Mouse (Mus musculus): ENCODE results near the gene Il12rb1.

Gene Il12rb1

DNA sequence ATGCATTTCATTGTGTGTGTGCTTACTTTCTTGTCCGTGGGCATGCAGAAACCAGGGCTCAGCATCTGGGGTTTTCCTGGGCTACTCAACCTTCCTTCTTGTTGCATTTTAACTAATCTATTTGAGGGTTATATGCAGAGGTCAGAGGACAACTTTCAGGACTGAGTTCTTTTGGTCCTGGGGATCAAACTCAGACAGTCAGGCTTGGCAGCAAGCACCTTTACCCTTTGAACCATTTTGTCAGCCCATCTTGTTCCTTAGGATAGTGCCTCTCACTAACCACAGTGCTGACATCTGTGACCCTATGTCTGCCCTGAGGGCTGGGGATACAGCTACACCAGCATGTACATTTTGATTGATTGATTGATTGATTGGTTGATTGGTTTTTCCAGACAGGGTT lies 19.5 kb downstream of the Il12rb1 start:
- no peak for DNase-seq (ENCODE audit: low spot score in 2 of 2)

DNA sequence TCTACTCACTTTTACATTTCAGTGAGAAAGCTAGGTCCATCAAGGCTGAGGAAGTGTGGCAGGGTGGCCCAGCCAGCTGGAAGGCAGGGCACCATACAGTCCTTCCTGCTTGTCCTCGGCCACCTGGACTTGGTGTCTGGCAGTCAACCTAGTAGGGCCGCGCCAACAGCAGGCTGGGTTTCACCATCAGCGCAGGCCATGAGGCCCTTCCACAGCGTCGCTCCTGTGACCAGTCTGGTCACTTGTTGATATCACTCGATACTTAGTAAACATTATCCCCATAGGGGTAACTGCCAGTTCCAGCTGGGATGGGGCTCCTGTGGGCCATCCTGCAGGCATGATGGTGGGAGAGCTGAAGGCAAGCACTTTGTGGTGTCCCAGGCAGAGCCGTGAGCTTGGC lies 23.3 kb downstream of the Il12rb1 start:
- DNase-seq (ENCODE audit: low spot score in 2 of 2) = no peak

DNA sequence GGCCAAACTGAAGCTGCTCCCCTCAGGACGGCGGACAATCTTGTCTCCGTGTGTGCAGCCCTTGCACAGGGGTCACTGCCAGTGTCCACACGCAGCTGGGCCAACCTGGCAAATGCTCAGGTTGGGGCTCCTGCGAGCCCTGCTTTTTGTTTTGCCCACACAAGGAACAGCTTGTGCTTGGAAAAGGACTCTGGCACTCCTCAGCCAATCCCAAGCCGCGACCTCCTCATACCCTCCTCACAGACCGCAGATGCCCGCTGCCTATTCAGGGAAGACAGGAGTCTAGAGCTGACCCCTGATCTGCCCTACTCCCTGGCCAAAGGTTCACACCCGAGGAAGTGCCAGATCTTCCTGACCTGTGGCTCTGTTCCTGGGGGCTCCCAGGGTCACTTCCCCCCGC lies 24.1 kb downstream of the Il12rb1 start:
- no peak for DNase-seq (ENCODE audit: low spot score in 2 of 2)

DNA sequence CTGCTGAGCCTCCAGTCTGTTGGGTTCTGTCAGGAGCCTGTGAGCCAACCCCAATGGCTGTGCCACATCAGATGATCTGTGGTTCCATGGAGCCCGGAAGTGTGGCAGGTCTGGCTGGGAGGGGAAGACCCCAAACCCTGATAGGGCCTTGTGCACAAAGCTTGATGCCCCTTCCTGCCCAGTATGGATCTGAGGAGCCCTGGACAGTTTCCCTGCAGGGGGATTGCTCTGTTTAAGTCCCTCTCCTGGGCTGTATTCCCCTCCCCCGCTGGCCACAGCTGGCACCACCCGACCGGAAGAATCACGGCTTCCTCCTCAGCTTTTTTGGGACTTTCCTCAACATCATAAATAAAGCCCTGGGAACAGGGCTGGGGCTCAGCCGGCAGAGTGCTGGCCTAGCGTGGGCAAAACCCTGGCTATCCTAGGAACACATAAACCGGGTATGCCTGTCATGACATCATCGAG lies 24.8 kb downstream of the Il12rb1 start:
- no peak for DNase-seq (ENCODE audit: low spot score in 2 of 2)

GRCm38 (mm10) chr8:70833520-70833919 lies 25.3 kb downstream of the Il12rb1 start:
- DNase-seq (ENCODE audit: low spot score in 2 of 2) = no peak

DNA sequence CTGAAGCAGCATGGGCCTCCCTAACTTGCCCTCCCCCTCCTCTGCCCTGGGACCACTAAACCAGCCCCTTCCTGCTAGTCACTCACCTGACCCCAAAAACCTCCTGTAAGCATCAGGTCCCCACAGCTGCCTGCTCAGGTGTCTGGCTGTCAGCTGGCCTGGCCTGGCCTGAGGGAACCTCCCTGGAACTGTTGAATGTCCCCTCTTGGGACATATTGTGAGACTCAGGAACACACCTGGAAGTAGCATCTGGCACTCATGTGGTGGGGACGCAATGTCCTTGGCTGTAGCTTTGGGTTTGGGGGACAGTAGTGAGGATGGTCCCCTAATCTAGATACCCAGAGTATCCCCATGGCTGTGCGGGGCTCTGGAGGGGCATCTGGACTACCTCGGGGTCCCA lies 25.8 kb downstream of the Il12rb1 start:
- DNase-seq (ENCODE audit: low spot score in 2 of 2) = no peak

- DNase-seq (ENCODE audit: low spot score in 2 of 2) = no peak
Observed at GRCm38 (mm10) chr8:70836666-70837065, 28.4 kb downstream of the Il12rb1 start.

DNA sequence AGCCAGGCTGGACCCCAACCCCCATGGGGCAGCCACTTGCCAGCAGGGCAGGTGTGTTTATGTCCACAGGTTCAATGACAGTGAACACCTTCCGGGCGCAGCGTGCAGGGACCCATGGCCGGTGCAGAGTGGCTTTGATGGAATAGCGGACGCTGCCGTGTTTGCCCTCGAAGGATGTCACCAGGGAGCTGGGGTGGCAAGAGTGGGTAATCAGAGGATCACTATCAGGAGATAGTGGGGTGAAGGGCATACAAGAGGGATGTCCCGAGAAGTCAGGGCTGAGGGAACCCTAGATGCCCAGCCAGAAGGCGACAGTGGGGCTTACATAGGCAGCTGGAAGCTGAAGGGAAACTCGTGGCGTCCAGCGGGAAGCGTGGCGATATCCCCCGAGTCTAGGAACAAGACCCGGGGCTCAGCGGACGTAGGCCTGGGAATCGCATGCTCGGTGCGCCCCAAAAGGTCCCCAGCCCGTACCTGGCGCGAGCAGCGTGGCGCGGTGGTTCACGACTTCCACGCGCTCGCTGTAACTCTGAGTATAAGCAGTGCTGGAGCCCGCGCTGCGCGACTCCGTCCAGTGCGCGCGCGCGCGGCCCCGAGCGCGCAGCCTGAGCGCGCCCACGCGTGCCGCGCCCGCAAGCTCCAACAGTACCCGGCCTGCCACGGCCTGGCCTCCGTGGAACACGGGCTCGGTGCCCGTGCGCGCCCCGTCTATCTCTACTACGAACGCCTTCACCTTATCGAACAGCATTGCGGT lies 30.6 kb downstream of the Il12rb1 start:
- DNase-seq (ENCODE audit: low spot score in 2 of 2) = no peak

- peak; percentile 97 to 99 for DNase-seq (ENCODE audit: low spot score in 2 of 2)
Observed at GRCm38 (mm10) chr8:70839408-70840351, 31.4 kb downstream of the Il12rb1 start, which contains the start of gene Arrdc2. Gene Arrdc2 (minus strand): TSS chr8:70839720.

DNA sequence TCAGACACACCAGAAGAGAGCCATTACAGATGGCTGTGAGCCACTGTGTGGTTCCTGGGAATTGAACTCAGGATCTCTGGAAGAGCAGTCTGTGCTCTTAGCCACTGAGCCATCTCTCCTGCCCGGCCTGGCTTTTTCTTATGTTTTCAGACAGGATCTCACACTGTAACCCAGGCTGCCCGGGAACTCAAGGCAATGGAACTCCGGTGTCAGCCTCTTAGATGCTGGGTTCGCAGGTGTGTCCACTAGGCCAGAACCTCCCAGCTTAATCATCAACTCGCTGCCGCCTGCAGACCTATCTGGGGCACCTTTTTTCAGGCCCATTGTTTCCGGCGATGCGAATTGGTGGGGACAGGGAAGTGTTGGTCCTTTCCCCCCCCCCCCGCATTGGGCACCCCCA lies 32.3 kb downstream of the Il12rb1 start:
- DNase-seq (ENCODE audit: low spot score in 2 of 2) = no peak

- DNase-seq (ENCODE audit: low spot score in 2 of 2) = peak; percentile 95 to 96
Observed at GRCm38 (mm10) chr8:70841147-70842072, 33.2 kb downstream of the Il12rb1 start.

DNA sequence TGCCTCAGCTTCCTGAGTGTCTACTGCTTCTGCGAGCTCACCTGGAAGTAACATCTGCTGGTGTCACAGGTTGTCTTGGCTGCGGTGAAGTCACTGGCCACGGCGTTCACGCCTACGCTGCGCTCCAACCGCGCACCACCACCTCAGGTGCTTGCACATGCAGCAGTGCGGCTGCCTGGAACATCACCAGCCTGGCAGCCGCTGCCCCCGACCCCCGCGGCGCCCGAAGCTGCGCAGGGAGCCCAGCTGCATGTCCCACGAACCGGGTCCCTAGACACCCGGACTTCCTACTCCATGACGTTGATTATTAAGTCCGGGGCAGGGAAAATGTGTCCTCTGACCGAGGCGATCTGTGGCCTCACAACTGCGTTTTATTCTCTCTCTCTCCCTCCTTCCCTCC lies 34.2 kb downstream of the Il12rb1 start:
- DNase-seq (ENCODE audit: low spot score in 2 of 2) = no peak

DNA sequence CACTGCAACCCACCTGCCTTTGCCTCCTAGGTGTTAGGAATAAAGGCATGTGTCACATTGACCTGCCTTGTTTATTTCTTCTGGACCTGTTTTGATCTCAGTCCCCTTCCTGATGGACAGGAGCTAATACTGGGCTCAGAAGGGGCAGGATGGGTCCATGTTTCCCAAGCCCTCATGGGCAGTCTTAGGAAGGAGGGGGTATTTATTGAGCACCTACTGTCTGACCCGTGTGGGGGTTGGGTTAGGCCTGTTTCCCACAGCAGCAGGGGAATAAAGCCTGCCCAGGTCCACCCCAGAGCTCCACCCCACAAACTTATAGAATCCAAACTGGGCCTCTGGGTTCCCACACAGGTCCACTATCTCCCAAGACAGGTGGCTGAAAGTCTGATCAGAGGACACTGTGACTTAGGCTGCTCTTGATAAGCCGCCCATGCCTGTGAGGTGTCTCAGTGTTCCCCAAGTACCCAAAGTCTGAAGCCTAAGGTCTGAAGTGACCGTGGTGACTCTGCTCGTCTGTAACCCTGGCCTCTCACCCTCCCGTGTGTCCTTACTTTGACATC lies 35.0 kb downstream of the Il12rb1 start:
- DNase-seq (ENCODE audit: low spot score in 2 of 2) = no peak

DNA sequence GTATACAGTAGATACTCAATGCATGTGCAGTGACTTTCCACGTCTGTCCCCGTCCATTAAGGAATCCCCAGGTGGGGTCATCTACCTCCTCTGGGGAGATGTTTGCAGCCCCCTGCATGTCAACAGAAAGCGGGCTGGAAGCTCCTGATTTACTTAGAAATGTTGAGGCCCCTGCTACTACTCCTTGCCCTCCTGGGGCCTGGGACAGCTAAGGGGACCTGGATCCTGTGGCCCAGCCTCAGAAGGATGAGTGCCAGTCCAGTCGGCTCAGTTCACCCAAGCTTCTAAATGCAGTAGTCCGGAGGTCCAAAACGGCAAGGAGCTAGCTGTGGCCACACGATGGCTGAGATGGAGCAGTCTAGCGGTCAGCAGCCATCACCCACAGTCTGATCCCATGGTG lies 35.7 kb downstream of the Il12rb1 start:
- no peak for DNase-seq (ENCODE audit: low spot score in 2 of 2)

- peak; percentile 87 to 88 for DNase-seq (ENCODE audit: low spot score in 2 of 2)
Observed at GRCm38 (mm10) chr8:70844523-70844922, 36.3 kb downstream of the Il12rb1 start.

GRCm38 (mm10) chr8:70845108-70845507 lies 36.9 kb downstream of the Il12rb1 start:
- no peak for DNase-seq (ENCODE audit: low spot score in 2 of 2)

DNA sequence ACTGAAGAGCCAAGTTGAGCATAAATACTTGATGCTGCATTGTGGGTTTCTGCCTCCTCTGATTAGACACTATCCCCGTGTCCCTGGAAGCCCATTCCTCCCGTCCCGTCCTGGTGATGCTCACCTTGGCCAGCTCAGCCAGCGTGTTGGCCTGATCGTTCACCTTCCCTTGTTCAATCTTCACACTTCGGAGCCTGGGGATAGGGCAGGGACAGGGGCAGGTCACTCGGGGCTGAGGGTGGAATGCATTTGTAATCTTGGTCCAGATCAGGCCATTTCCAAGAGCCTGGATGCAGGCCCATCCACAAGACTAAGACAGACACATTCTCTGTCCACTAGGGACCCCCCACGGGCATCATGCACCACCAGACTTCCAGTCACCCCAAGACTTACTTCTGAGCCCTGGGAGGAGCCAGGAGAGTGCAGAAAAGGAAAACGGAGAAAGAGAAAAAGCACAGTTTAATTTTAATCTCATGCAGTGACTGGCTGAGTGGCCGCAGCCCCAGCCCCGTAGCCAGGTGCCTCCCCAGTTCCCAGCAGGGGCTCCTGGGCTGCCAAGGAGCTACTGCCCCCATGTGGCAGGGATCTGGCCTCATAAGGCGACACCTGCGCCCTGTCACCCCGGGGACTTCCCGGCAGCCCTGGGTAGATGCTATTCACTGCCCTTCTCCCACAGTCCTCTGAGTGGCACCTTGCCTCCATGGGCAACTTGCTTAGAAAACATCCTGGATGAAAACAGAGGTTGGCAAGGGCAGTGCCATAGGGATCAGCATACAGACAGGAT lies 38.3 kb downstream of the Il12rb1 start:
- DNase-seq (ENCODE audit: low spot score in 2 of 2) = no peak

DNA sequence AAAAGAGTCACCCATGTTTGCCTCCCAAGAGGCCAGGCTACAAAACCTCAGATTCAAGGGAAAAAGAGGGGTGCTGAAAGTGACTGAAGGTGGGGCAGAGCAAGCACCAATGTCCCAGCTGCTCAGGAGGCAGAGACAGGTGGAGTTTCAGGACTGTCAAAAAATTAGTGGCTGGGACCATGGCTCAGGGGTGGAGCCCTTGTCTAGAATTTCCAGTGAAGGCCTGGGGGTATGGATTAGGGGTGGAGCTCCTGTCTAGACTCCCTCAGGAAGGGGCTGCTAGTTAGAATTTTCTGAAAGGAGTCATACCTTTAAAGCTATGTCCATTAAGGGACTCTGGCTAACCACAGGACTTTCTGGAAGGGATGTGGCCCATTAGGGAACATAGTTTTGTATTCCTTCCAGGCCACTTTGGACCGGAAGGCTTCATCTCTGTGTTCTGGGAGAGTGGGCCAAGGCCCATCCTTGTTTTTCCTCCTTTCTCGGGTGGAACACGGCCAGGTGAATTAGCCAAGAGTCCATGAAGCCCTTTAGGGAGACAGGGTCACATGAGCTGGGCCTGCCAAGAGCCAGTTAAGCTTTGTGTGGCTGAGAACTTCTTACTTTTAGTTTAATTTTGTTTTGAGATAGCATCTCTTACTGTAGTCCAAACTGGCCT lies 41.2 kb downstream of the Il12rb1 start:
- no peak for DNase-seq (ENCODE audit: low spot score in 2 of 2)

- DNase-seq (ENCODE audit: low spot score in 2 of 2) = no peak
Observed at GRCm38 (mm10) chr8:70850132-70850845, 42.0 kb downstream of the Il12rb1 start.
